Mouse (Mus musculus) heart, embryonic 16.5 days (tissue): ENCODE data around the gene Cdca7. TPM values are rescaled to one million over a fixed set of nuclear protein-coding genes. Genes with fewer than 3 reads are reported as not detected.

Source experiments
- ATAC-seq: fragments of 200-750 bp; cut with Nextera tagmentation; replicated peaks from 2 replicates; pipeline ENCODE4 v1.8.0; 2017; ENCODE audit warnings: moderate number of reproducible peaks; ENCODE audit not compliant: insufficient read depth, low FRiP score; ENCODE audit errors: extremely low read depth
- H3K27ac ChIP-seq: fragments of 300-500 bp; sonication (generic); 2 replicates; pipeline ENCODE4 v1.5.1; 2014; ENCODE audit warnings: mild to moderate bottlenecking, low read length, control low read depth, moderate library complexity
- H3K27me3 ChIP-seq: fragments of 300-500 bp; sonication (generic); 2 replicates; pipeline ENCODE4 v1.6.1; 2014; ENCODE audit warnings: low read length, mixed read lengths; ENCODE audit not compliant: control insufficient read depth, insufficient read depth
- H3K36me3 ChIP-seq: fragments of 300-500 bp; sonication (generic); 2 replicates; pipeline ENCODE4 v1.6.1; 2014; ENCODE audit not compliant: control insufficient read depth, insufficient read depth
- H3K4me1 ChIP-seq: fragments of 300-500 bp; sonication (generic); 2 replicates; pipeline ENCODE4 v1.6.1; 2014; ENCODE audit warnings: low read length, mixed read lengths; ENCODE audit not compliant: control insufficient read depth, insufficient read depth
- H3K4me2 ChIP-seq: fragments of 300-500 bp; sonication (generic); 2 replicates; pipeline ENCODE4 v1.6.1; 2014; ENCODE audit warnings: low read depth, mild to moderate bottlenecking, control low read depth, low read length
- H3K4me3 ChIP-seq: fragments of 300-500 bp; sonication (generic); 2 replicates; pipeline ENCODE4 v1.5.1; 2014; ENCODE audit warnings: mild to moderate bottlenecking, control low read depth, low read length
- H3K9ac ChIP-seq: fragments of 300-500 bp; sonication (generic); 2 replicates; pipeline ENCODE4 v1.6.1; 2014; ENCODE audit warnings: low read length, control low read depth
- H3K9me3 ChIP-seq: fragments of 300-500 bp; sonication (generic); replicated peaks from 2 replicates; pipeline ENCODE4 v1.6.1; 2016; ENCODE audit warnings: low read length; ENCODE audit not compliant: control insufficient read depth
- WGBS: fragments of 180-500 bp; shearing (Covaris S2); extraction: QIAGEN DNeasy Blood & Tissue Kit; methylation state at CpG from one replicate; pipeline ENCODE4 v1.1.7; 2014; 5-methylcytosine and 5-hydroxymethylcytosine counted together
- polyA plus RNA-seq: library from polyadenylated mRNA; unstranded; fragments of >200 nt; fragmentation: Nextera tagmentation; extraction: Ambion mirVana; gene quantifications from 2 replicates; pipeline ENCODE4 v1.2.1, GENCODE M21; 2015

Cdca7 gene
- polyA plus RNA-seq, 1 experiment from 2014 or later: 90.4 TPM

GRCm38 (mm10) chr2:72477221-72477620 is 1.3 kb downstream of the Cdca7 start:
- peaks cover 30% of the 10 kb centered on the region for H3K4me1 ChIP-seq
- H3K4me3 ChIP-seq: peak overlapping the region; percentile 95
- H3K4me2 ChIP-seq: peak overlapping the region; percentile 89
- H3K27me3 ChIP-seq: no peaks in the 10 kb centered on the region
- H3K9me3 ChIP-seq: no peaks in the 10 kb centered on the region
- ATAC-seq: no peak
- H3K9ac ChIP-seq: peak overlapping the region; percentile 89
- no peak overlapping the region for H3K27ac ChIP-seq
- WGBS: 6% methylated on average over 11 of the region's 11 CpGs
- 0 out of 2 replicates have a peak, but pooled peaks cover 5% of the 10 kb centered on the region for H3K36me3 ChIP-seq

- Histone ChIP-seq H3K9me3 (no peaks in the 10 kb centered on the region), H3K9ac (no peak overlapping the region), H3K36me3 (peaks cover 11% of the 10 kb centered on the region), H3K27ac (no peak overlapping the region), H3K4me2 (peak overlapping the region; percentile 89), H3K4me3 (no peak overlapping the region), H3K4me1 (peaks cover 30% of the 10 kb centered on the region), H3K27me3 (no peaks in the 10 kb centered on the region)
- WGBS: 88% methylated on average over 4 of the region's 4 CpGs
- ATAC-seq: no peak
Observed at GRCm38 (mm10) chr2:72478176-72478575, 2.2 kb downstream of the Cdca7 start.

DNA sequence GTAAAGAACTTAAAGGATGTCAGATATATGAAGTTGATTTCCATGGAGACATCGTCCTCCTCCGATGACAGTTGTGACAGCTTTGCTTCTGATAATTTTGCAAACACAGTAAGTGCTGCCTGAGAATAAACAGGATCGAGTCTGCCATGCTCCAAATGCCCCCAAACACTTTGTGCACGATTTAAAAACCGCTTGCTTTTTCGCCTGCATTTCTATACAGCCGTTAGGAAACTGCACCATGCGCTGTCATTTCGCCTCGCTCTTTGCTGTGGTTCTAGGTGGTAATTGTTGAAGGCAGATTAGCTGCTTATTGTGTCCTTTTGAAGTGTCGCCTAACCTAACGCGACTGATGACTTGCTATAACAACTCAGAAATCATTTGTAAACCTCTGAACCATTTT is 3.0 kb downstream of the Cdca7 start:
- Histone ChIP-seq H3K4me3 (no peak overlapping the region), H3K27me3 (no peaks in the 10 kb centered on the region), H3K36me3 (peaks cover 17% of the 10 kb centered on the region), H3K9ac (no peak overlapping the region), H3K27ac (no peak overlapping the region), H3K9me3 (no peaks in the 10 kb centered on the region), H3K4me2 (0 out of 2 replicates have a peak overlapping the region, but pooled peaks have one; percentile 14), H3K4me1 (peaks cover 25% of the 10 kb centered on the region)
- WGBS: 69% methylated on average over 13 of the region's 13 CpGs
- no peak for ATAC-seq

DNA sequence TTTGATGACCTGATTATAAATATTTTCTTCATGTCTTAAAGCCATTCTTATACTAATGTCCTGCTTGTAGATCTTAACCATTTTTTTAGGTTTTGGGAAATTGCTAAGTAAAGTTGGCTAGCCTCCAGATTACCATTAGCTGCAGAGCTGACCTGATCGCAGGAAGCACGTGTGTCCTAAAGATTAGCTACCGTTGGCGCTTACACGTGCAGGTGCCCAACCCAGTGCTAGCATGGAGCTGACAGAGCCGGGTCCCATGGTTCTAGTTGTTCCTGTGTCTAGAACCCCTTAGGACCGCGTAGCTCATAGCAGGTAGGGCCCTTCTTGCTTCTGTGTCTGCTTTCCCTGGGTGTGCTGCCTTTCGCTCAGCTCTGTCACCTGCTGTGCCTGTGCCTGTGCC is 3.9 kb downstream of the Cdca7 start:
- Histone ChIP-seq H3K9ac (no peak overlapping the region), H3K4me2 (no peak overlapping the region), H3K36me3 (peaks cover 26% of the 10 kb centered on the region), H3K4me3 (no peak overlapping the region), H3K4me1 (peaks cover 21% of the 10 kb centered on the region), H3K27ac (no peak overlapping the region), H3K9me3 (no peaks in the 10 kb centered on the region), H3K27me3 (no peaks in the 10 kb centered on the region)
- ATAC-seq: no peak
- 79% methylated on average over 9 of the region's 9 CpGs for WGBS

- Histone ChIP-seq H3K27ac (no peak overlapping the region), H3K9ac (no peak overlapping the region), H3K4me3 (no peak overlapping the region), H3K4me2 (no peak overlapping the region), H3K4me1 (peaks cover 5% of the 10 kb centered on the region), H3K36me3 (peaks cover 4% of the 10 kb centered on the region), H3K9me3 (no peaks in the 10 kb centered on the region), H3K27me3 (no peaks in the 10 kb centered on the region)
- 55% methylated on average over 7 of the region's 7 CpGs for WGBS
- no peak for ATAC-seq
Observed at GRCm38 (mm10) chr2:72491650-72492049, 15.7 kb downstream of the Cdca7 start.

DNA sequence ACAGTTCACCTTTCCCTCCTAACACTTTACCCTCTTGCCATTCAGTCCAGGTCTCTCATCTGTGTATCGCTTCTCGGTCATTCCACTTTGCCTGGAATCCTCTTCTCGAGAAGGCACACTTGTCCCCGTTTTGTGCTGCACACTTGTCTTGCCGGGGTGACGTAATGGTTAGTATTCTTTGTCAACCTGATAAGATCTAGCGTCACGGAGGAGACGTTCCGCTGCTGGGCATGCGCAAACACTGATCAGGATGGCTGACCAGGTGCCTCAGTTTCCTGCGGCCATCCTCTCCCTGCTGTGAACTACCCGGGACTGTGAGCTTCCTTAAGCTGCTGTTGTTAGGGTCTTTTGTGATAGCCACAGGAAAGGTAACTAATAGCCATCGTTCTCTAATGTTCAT is 17.1 kb downstream of the Cdca7 start:
- 25% methylated on average over 14 of the region's 14 CpGs for WGBS
- peak overlapping the region; percentile 14 for H3K4me3 ChIP-seq

GRCm38 (mm10) chr2:72499074-72499721 is 23.2 kb downstream of the Cdca7 start:
- H3K27me3 ChIP-seq: no peaks in the 10 kb centered on the region; the same call in none of the 2 replicates
- no peak overlapping the region for H3K27ac ChIP-seq
- 0 out of 2 replicates have a peak overlapping the region, but pooled peaks have one; percentile 6 for H3K4me3 ChIP-seq
- no peak overlapping the region for H3K9ac ChIP-seq
- 14% methylated on average over 23 of the region's 23 CpGs for WGBS
- no peaks in the 10 kb centered on the region for H3K36me3 ChIP-seq
- no peak for ATAC-seq
- H3K9me3 ChIP-seq: no peaks in the 10 kb centered on the region
- peak overlapping the region; percentile 50 for H3K4me2 ChIP-seq
- H3K4me1 ChIP-seq: peaks cover 4% of the 10 kb centered on the region; the same call in 1 of the 2 replicates

More for the DNA sequence above, 17.1 kb downstream of the Cdca7 start:
- no peak overlapping the region for H3K27ac ChIP-seq
- H3K27me3 ChIP-seq: no peaks in the 10 kb centered on the region
- H3K9me3 ChIP-seq: no peaks in the 10 kb centered on the region
- ATAC-seq: no peak
- H3K4me1 ChIP-seq: peaks cover 5% of the 10 kb centered on the region
- no peak overlapping the region for H3K9ac ChIP-seq
- H3K4me2 ChIP-seq: peak overlapping the region; percentile 54
- H3K36me3 ChIP-seq: no peaks in the 10 kb centered on the region

- WGBS: 44% methylated on average over 8 of the region's 8 CpGs
- H3K4me2 ChIP-seq: peak overlapping the region; percentile 50
- no peak overlapping the region for H3K9ac ChIP-seq
- no peak overlapping the region for H3K27ac ChIP-seq
- no peaks in the 10 kb centered on the region for H3K9me3 ChIP-seq
- no peak overlapping the region for H3K4me3 ChIP-seq
- no peaks in the 10 kb centered on the region for H3K36me3 ChIP-seq
- no peak for ATAC-seq
- peaks cover 4% of the 10 kb centered on the region; the same call in 1 of the 2 replicates for H3K4me1 ChIP-seq
- H3K27me3 ChIP-seq: no peaks in the 10 kb centered on the region; the same call in none of the 2 replicates
Observed at GRCm38 (mm10) chr2:72499782-72500411, 23.9 kb downstream of the Cdca7 start.
